Mouse (Mus musculus) spleen, postnatal 14 days (tissue): ENCODE measurements around the gene Ttc7b.
A peak's percentile ranks its signal among the peaks of the same experiment; 100 is the strongest.

Source experiments
- DNase-seq, 2 experiments: peaks; one replicate each; pipeline ENCODE4 v3.0.0; 2021 to 2022; ENCODE audit warnings: low spot score in 2 of 2

Ttc7b gene

GRCm38 (mm10) chr12:100447701-100448277 is 72.8 kb downstream of the Ttc7b start:
- DNase-seq: no peak

GRCm38 (mm10) chr12:100447161-100447560 is 73.5 kb downstream of the Ttc7b start:
- no peak for DNase-seq

GRCm38 (mm10) chr12:100445686-100446085 is 74.9 kb downstream of the Ttc7b start:
- DNase-seq: no peak

- no peak for DNase-seq
These were observed 75.4 kb downstream of the Ttc7b start for GRCm38 (mm10) chr12:100445271-100445670.

GRCm38 (mm10) chr12:100444671-100445165 is 75.9 kb downstream of the Ttc7b start:
- DNase-seq: no peak

- no peak for DNase-seq
These were observed 77.2 kb downstream of the Ttc7b start for GRCm38 (mm10) chr12:100443452-100443851.

GRCm38 (mm10) chr12:100441609-100442008 is 79.0 kb downstream of the Ttc7b start:
- DNase-seq: no peak

- DNase-seq: no peak
These were observed 80.7 kb downstream of the Ttc7b start for GRCm38 (mm10) chr12:100439883-100440282.

- no peak for DNase-seq
These were observed 81.4 kb downstream of the Ttc7b start for GRCm38 (mm10) chr12:100439145-100439755.

- DNase-seq: no peak
These were observed 82.1 kb downstream of the Ttc7b start for GRCm38 (mm10) chr12:100438509-100438908.

GRCm38 (mm10) chr12:100437862-100438261 is 82.8 kb downstream of the Ttc7b start:
- DNase-seq: no peak

GRCm38 (mm10) chr12:100435763-100436162 is 84.9 kb downstream of the Ttc7b start:
- DNase-seq: no peak

- no peak for DNase-seq
These were observed 88.8 kb downstream of the Ttc7b start for GRCm38 (mm10) chr12:100431830-100432229.

- no peak for DNase-seq
These were observed 91.1 kb downstream of the Ttc7b start for GRCm38 (mm10) chr12:100429414-100430114.

- DNase-seq: no peak
These were observed 92.4 kb downstream of the Ttc7b start for GRCm38 (mm10) chr12:100428183-100428582.

- DNase-seq: no peak
These were observed 94.4 kb downstream of the Ttc7b start for GRCm38 (mm10) chr12:100426212-100426611.

- DNase-seq: no peak
These were observed 95.6 kb downstream of the Ttc7b start for GRCm38 (mm10) chr12:100425028-100425427.

- DNase-seq: no peak
These were observed 98.3 kb downstream of the Ttc7b start for GRCm38 (mm10) chr12:100422286-100422820.

GRCm38 (mm10) chr12:100421538-100421937 is 99.1 kb downstream of the Ttc7b start:
- peak in 1 of 2 experiments; percentile 18 for DNase-seq

GRCm38 (mm10) chr12:100420903-100421302 is 99.7 kb downstream of the Ttc7b start:
- DNase-seq: no peak

GRCm38 (mm10) chr12:100419946-100420874 is 100.4 kb downstream of the Ttc7b start:
- DNase-seq: no peak
